Mouse (Mus musculus): Measurements from ENCODE around the gene Arl6. TPM values are rescaled to one million over a fixed set of nuclear protein-coding genes. Genes with fewer than 3 reads are reported as not detected.

The Arl6 gene
- 64.3 and 73.1 TPM in 2 replicates for total RNA-seq (2014; fragmentation: Nextera tagmentation)
- 65.2 and 66.3 TPM in 2 replicates for total RNA-seq (2017)
- polyA plus RNA-seq (2012) = 8.8 and 9.5 TPM in 2 replicates

DNA sequence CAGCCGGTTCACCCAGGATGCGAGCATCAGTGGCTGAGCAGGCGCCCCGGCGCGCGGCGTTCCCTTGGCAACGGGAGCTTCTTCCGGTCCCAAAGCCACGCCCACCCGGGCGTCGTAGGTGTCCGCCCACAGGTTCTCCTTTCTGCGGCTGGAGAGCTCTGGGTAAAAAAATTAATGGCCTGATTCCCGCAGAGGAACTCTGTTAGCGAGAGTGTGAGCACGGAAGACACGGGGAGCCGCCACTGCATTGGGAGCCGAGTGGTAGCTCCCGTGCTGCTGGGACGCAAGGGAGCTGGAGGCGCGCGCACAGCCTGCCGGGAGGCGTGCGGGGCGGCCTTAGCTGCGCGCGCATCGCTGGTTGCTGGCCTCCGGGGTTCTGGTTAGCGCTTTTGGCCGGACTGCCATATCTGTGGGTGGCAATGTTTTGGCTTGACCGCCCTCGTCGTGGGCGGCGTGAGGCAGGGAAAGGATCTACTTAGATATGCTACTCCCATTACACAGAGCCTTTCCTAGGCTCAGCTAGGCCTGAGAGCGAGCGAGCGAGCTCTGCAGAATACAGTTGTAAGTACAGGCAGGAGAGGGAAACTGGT, at the start of gene Arl6:
Arl6 (minus strand) TSS at position 290 of the 590 bp plus-strand sequence.
- no peaks in the 10 kb centered on the region for H3K27me3 ChIP-seq (ENCODE audit: insufficient read depth, low read length)
- TF ChIP-seq GATA1 (IDR thresholded peaks at IDR 0.05; ENCODE audit: borderline replicate concordance, low read length) = no peak
- H3K36me3 ChIP-seq (replicated peaks) = peaks cover 4% of the 10 kb centered on the region
- peaks cover 26% of the 10 kb centered on the region for H3K4me1 ChIP-seq (ENCODE audit: insufficient read depth, low read depth, low read length)
- peak; percentile 63 for DNase-seq (ENCODE audit: low spot score)
- peak; percentile 79 for ATAC-seq (ENCODE audit: extremely low read depth, insufficient number of reproducible peaks, low FRiP score, poor library complexity, severe bottlenecking)
- no peaks in the 10 kb centered on the region for H3K9me3 ChIP-seq (replicated peaks)
- peak within 1 kb of the TSS; percentile 72 for H3K4me3 ChIP-seq (ENCODE audit: low read depth, low read length)

DNA sequence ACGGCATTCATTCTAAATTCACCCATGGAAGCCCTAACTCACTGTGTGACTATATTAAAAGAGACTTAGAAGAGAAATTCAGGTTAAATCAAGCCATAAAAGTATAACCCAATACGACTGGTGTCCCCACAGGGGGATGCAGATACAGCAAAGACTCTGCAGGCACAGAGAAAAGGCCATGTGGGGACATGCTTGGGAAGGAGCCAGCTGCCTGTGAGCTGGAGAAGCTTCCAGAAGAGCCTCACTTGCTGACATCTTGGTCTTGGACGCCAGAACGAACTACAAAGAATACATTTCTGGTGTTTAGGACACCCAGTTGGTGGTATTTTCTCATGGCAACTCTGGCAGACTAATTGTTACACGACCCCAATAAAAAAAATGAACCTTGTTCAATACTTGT, 45.9 kb upstream of the Arl6 start:
- Histone ChIP-seq H3K27me3 (ENCODE audit: insufficient read depth, low read length) (no peaks in the 10 kb centered on the region), H3K4me1 (ENCODE audit: insufficient read depth, low read depth, low read length) (peaks cover 21% of the 10 kb centered on the region), H3K4me3 (ENCODE audit: low read depth, low read length) (no peak overlapping the region), H3K9me3 (replicated peaks) (no peaks in the 10 kb centered on the region), H3K36me3 (replicated peaks) (no peaks in the 10 kb centered on the region)
- TF ChIP-seq CTCF (IDR thresholded peaks at IDR 0.05; ENCODE audit: low read depth, low read length) = no peak
- no peak for TF ChIP-seq GATA2 (IDR thresholded peaks at IDR 0.05; ENCODE audit: borderline replicate concordance, low read depth, low read length)
- TF ChIP-seq POLR2AphosphoS5 (IDR thresholded peaks at IDR 0.05; ENCODE audit: insufficient replicate concordance, low read depth, low read length) = no peak
- no peak for TF ChIP-seq TAL1 (conservative IDR thresholded peaks at IDR 0.05; ENCODE audit: low read depth, low read length)
- no peak for TF ChIP-seq GATA1 (IDR thresholded peaks at IDR 0.05; ENCODE audit: borderline replicate concordance, low read length)
- no peak for ATAC-seq (ENCODE audit: extremely low read depth, insufficient number of reproducible peaks, low FRiP score, poor library complexity, severe bottlenecking)
- no peak for DNase-seq (ENCODE audit: low spot score)

- ATAC-seq (ENCODE audit: extremely low read depth, insufficient number of reproducible peaks, low FRiP score, poor library complexity, severe bottlenecking) = peak; percentile 57
Observed at GRCm38 (mm10) chr16:59683434-59683833, 44.2 kb upstream of the Arl6 start.

DNA sequence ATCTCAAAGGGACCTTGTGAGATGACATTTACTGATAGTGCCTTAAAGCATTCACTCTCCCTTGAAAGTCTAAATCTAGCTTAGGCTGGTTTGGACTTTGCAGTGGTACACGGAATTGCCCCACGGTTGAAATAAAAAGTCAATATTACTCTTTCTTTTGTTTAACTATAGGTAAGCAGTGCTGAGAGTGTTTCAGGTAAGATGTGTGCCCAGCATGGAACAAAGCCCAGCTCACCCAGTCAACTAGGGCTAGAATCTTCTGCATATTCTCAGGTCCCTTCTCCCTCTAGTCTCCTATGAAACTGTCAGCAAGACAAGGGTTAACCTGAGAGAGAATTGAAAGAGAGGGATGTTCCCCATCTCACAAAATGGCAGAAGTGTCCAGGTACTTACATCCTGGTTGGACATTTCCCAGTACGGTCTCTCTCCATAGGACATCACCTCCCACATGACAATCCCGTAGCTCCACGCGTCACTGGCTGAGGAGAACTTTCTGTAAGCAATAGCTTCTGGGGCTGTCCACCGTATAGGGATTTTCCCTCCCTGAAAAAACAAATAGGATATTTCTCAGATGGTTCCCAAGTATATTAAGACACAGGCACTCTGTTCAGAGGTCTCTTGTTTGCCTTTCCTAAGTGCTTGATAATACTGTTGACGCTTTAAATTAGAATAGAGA, 43.2 kb upstream of the Arl6 start:
- TF ChIP-seq GATA2 (IDR thresholded peaks at IDR 0.05; ENCODE audit: borderline replicate concordance, low read depth, low read length) (no peak), CTCF (IDR thresholded peaks at IDR 0.05; ENCODE audit: low read depth, low read length) (no peak), GATA1 (IDR thresholded peaks at IDR 0.05; ENCODE audit: borderline replicate concordance, low read length) (no peak), POLR2AphosphoS5 (IDR thresholded peaks at IDR 0.05; ENCODE audit: insufficient replicate concordance, low read depth, low read length) (no peak), TAL1 (conservative IDR thresholded peaks at IDR 0.05; ENCODE audit: low read depth, low read length) (no peak)
- Histone ChIP-seq H3K4me3 (ENCODE audit: low read depth, low read length) (no peak overlapping the region), H3K27me3 (ENCODE audit: insufficient read depth, low read length) (no peaks in the 10 kb centered on the region), H3K9me3 (replicated peaks) (no peaks in the 10 kb centered on the region), H3K4me1 (ENCODE audit: insufficient read depth, low read depth, low read length) (peaks cover 29% of the 10 kb centered on the region), H3K36me3 (replicated peaks) (no peaks in the 10 kb centered on the region)
- ATAC-seq (ENCODE audit: extremely low read depth, insufficient number of reproducible peaks, low FRiP score, poor library complexity, severe bottlenecking) = no peak; the same call in 1 of the 2 replicates
- no peak for DNase-seq (ENCODE audit: low spot score)

More at GRCm38 (mm10) chr16:59683434-59683833, 44.2 kb upstream of the Arl6 start:
- Histone ChIP-seq H3K4me3 (ENCODE audit: low read depth, low read length) (no peak overlapping the region), H3K9me3 (replicated peaks) (no peaks in the 10 kb centered on the region), H3K36me3 (replicated peaks) (no peaks in the 10 kb centered on the region), H3K27me3 (ENCODE audit: insufficient read depth, low read length) (no peaks in the 10 kb centered on the region), H3K4me1 (ENCODE audit: insufficient read depth, low read depth, low read length) (peaks cover 25% of the 10 kb centered on the region)
- peak; percentile 42 for DNase-seq (ENCODE audit: low spot score)
- TF ChIP-seq CTCF (IDR thresholded peaks at IDR 0.05; ENCODE audit: low read depth, low read length) (peak; percentile 74; the same call in 1 of the 2 replicates), GATA2 (IDR thresholded peaks at IDR 0.05; ENCODE audit: borderline replicate concordance, low read depth, low read length) (no peak)

- Histone ChIP-seq H3K4me3 (ENCODE audit: low read depth, low read length) (no peak overlapping the region), H3K4me1 (ENCODE audit: insufficient read depth, low read depth, low read length) (peaks cover 37% of the 10 kb centered on the region), H3K27me3 (ENCODE audit: insufficient read depth, low read length) (no peaks in the 10 kb centered on the region), H3K9me3 (replicated peaks) (no peaks in the 10 kb centered on the region), H3K36me3 (replicated peaks) (no peaks in the 10 kb centered on the region)
- TF ChIP-seq CTCF (IDR thresholded peaks at IDR 0.05; ENCODE audit: low read depth, low read length) (no peak; the same call in 1 of the 2 replicates), POLR2AphosphoS5 (IDR thresholded peaks at IDR 0.05; ENCODE audit: insufficient replicate concordance, low read depth, low read length) (no peak), GATA2 (IDR thresholded peaks at IDR 0.05; ENCODE audit: borderline replicate concordance, low read depth, low read length) (no peak), GATA1 (IDR thresholded peaks at IDR 0.05; ENCODE audit: borderline replicate concordance, low read length) (no peak)
- DNase-seq (ENCODE audit: low spot score) (no peak), ATAC-seq (ENCODE audit: extremely low read depth, insufficient number of reproducible peaks, low FRiP score, poor library complexity, severe bottlenecking) (no peak)
Observed at GRCm38 (mm10) chr16:59666938-59667337, 27.7 kb upstream of the Arl6 start.

DNA sequence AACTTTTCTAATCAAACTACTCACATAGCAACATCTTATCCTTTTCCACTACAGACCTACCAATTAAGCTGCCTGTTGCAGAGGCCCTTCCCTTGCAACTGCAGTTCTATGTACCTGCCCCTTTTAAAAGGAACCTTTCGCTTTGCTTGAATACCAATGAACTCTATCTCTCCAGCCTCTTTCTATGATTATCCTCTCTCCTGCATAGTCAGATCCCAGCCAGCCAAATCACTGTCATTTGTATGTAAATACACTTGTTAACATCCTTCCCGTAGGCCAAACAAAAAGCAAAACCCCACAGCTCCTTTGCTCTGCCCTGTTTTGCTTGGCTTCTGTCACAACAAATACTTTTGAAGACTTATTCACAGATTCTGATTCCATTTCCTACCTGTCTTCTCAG, 4.6 kb upstream of the Arl6 start:
- TF ChIP-seq POLR2AphosphoS5 (IDR thresholded peaks at IDR 0.05; ENCODE audit: insufficient replicate concordance, low read depth, low read length) (no peak), GATA1 (IDR thresholded peaks at IDR 0.05; ENCODE audit: borderline replicate concordance, low read length) (no peak), CTCF (IDR thresholded peaks at IDR 0.05; ENCODE audit: low read depth, low read length) (no peak), GATA2 (IDR thresholded peaks at IDR 0.05; ENCODE audit: borderline replicate concordance, low read depth, low read length) (no peak), TAL1 (conservative IDR thresholded peaks at IDR 0.05; ENCODE audit: low read depth, low read length) (no peak)
- Histone ChIP-seq H3K4me3 (ENCODE audit: low read depth, low read length) (no peak overlapping the region), H3K27me3 (ENCODE audit: insufficient read depth, low read length) (no peaks in the 10 kb centered on the region), H3K9me3 (replicated peaks) (no peaks in the 10 kb centered on the region), H3K36me3 (replicated peaks) (no peaks in the 10 kb centered on the region), H3K4me1 (ENCODE audit: insufficient read depth, low read depth, low read length) (peaks cover 12% of the 10 kb centered on the region; the same call in 1 of the 2 replicates)
- ATAC-seq (ENCODE audit: extremely low read depth, insufficient number of reproducible peaks, low FRiP score, poor library complexity, severe bottlenecking) (no peak), DNase-seq (ENCODE audit: low spot score) (no peak)

Data from G1E (cell line).